Mouse (Mus musculus): ENCODE measurements around the gene Bcl2l10. TPM values are rescaled to one million over a fixed set of nuclear protein-coding genes. Genes with fewer than 3 reads are reported as not detected.

The Bcl2l10 gene
- total and polyA plus RNA-seq, 3 experiments, result not detected

- Histone ChIP-seq H3K36me3 (replicated peaks in 1 of 2; ENCODE audit: control insufficient read depth in 1 of 2, insufficient read depth in 1 of 2, low read length in 1 of 2) (peaks cover 0 to 6% of the 10 kb centered on the region in 2 experiments), H3K4me3 (replicated peaks in 1 of 3; ENCODE audit: low read depth in 2 of 3, low read length in 2 of 3, poor library complexity in 1 of 3) (no peak overlapping the region), H3K4me2 (ENCODE audit: insufficient read depth, low read depth, poor library complexity, severe bottlenecking) (no peak overlapping the region), H3K27me3 (replicated peaks) (no peaks in the 10 kb centered on the region), H3K27ac (ENCODE audit: insufficient read depth, low read depth) (no peak overlapping the region), H3K4me1 (ENCODE audit: control insufficient read depth in 1 of 2, insufficient read depth in 2 of 2) (peaks cover 20 to 50% of the 10 kb centered on the region in 2 experiments), H3K79me2 (replicated peaks; ENCODE audit: control insufficient read depth, extremely low read depth, insufficient read depth, poor library complexity, severe bottlenecking) (no peaks in the 10 kb centered on the region), H3K9ac (ENCODE audit: insufficient read depth, low read depth) (no peak overlapping the region), H3K9me3 (replicated peaks; ENCODE audit: low read length) (no peaks in the 10 kb centered on the region)
- dilution Hi-C loops (cut with MboI; ENCODE audit: extremely low pct_ligation_motif_present, extremely low pct_unique_long_range_greater_than_20kb, low sequenced_read_pairs), result no loop called here
- DNase-seq (ENCODE audit: extremely low read depth), result no peak
- TF ChIP-seq POLR2AphosphoS2 (IDR thresholded peaks at IDR 0.05; ENCODE audit: low read depth, low read length) (no peak), NRF1 (IDR thresholded peaks at IDR 0.05; ENCODE audit: low read depth, low read length) (no peak), EP300 (IDR thresholded peaks at IDR 0.05; ENCODE audit: low read length) (no peak), PAX5 (IDR thresholded peaks at IDR 0.05; ENCODE audit: low read length) (no peak), GABPA (IDR thresholded peaks at IDR 0.05; ENCODE audit: insufficient replicate concordance, low read depth, low read length) (no peak), SMC3 (IDR thresholded peaks at IDR 0.05; ENCODE audit: low read depth, low read length) (no peak), SIN3A (IDR thresholded peaks at IDR 0.05; ENCODE audit: low read length) (no peak), CTCF (conservative IDR thresholded peaks at IDR 0.05 in 1 of 2, IDR thresholded peaks at IDR 0.05 in 1 of 2; ENCODE audit: low read depth in 2 of 2, low read length in 2 of 2) (no peak), POLR2A (IDR thresholded peaks at IDR 0.05; ENCODE audit: low read depth, low read length) (no peak), BHLHE40 (IDR thresholded peaks at IDR 0.05; ENCODE audit: low read depth, low read length) (no peak), ZMIZ1 (IDR thresholded peaks at IDR 0.05; ENCODE audit: low read depth, low read length) (no peak), UBTF (IDR thresholded peaks at IDR 0.05; ENCODE audit: low read depth, low read length) (no peak), ZKSCAN1 (IDR thresholded peaks at IDR 0.05; ENCODE audit: borderline replicate concordance, low read depth, low read length) (no peak), JUN (IDR thresholded peaks at IDR 0.05; ENCODE audit: insufficient read depth, low read depth, low read length) (no peak), TBP (conservative IDR thresholded peaks at IDR 0.05; ENCODE audit: low read depth, low read length) (no peak), ZC3H11A (IDR thresholded peaks at IDR 0.05; ENCODE audit: low read depth, low read length) (no peak), MXI1 (IDR thresholded peaks at IDR 0.05; ENCODE audit: low read depth, low read length) (no peak), KAT2A (IDR thresholded peaks at IDR 0.05; ENCODE audit: insufficient replicate concordance, low read length) (no peak), MAX (IDR thresholded peaks at IDR 0.05; ENCODE audit: low read length) (no peak)
- in situ Hi-C loops (cut with MboI; ENCODE audit: low pct_ligation_motif_present, low pct_unique_long_range_greater_than_20kb, low sequenced_read_pairs), result no loop called here
Measured at GRCm38 (mm10) chr9:75330821-75331220, 16.7 kb upstream of the Bcl2l10 start.

GRCm38 (mm10) chr9:75334440-75334839 lies 13.1 kb upstream of the Bcl2l10 start:
- H3K9ac ChIP-seq (ENCODE audit: insufficient read depth, low read depth), result no peak overlapping the region
- peaks cover 6 to 19% of the 10 kb centered on the region in 2 experiments for H3K36me3 ChIP-seq (replicated peaks in 1 of 2; ENCODE audit: control insufficient read depth in 1 of 2, insufficient read depth in 1 of 2, low read length in 1 of 2)
- H3K9me3 ChIP-seq (replicated peaks; ENCODE audit: low read length), result no peaks in the 10 kb centered on the region
- no peaks in the 10 kb centered on the region for H3K27me3 ChIP-seq (replicated peaks)
- no peak overlapping the region for H3K4me2 ChIP-seq (ENCODE audit: insufficient read depth, low read depth, poor library complexity, severe bottlenecking)
- no peak overlapping the region for H3K27ac ChIP-seq (ENCODE audit: insufficient read depth, low read depth)
- no peaks in the 10 kb centered on the region for H3K79me2 ChIP-seq (replicated peaks; ENCODE audit: control insufficient read depth, extremely low read depth, insufficient read depth, poor library complexity, severe bottlenecking)
- H3K4me3 ChIP-seq (replicated peaks in 1 of 3; ENCODE audit: low read depth in 2 of 3, low read length in 2 of 3, poor library complexity in 1 of 3), result no peak overlapping the region
- no peak for DNase-seq (ENCODE audit: extremely low read depth)
- peaks cover 17 to 23% of the 10 kb centered on the region in 2 experiments for H3K4me1 ChIP-seq (ENCODE audit: control insufficient read depth in 1 of 2, insufficient read depth in 2 of 2)
- in situ Hi-C loops (cut with MboI; ENCODE audit: low pct_ligation_motif_present, low pct_unique_long_range_greater_than_20kb, low sequenced_read_pairs), result no loop called here
- dilution Hi-C loops (cut with MboI; ENCODE audit: extremely low pct_ligation_motif_present, extremely low pct_unique_long_range_greater_than_20kb, low sequenced_read_pairs), result no loop called here
- TF ChIP-seq KAT2A (IDR thresholded peaks at IDR 0.05; ENCODE audit: insufficient replicate concordance, low read length), result no peak
- TF ChIP-seq CTCF (conservative IDR thresholded peaks at IDR 0.05 in 1 of 2, IDR thresholded peaks at IDR 0.05 in 1 of 2; ENCODE audit: low read depth in 2 of 2, low read length in 2 of 2), result peak in 1 of 2 experiments; percentile 34; a peak in 2 of 4 replicates
